Mouse (Mus musculus) liver, embryonic 16.5 days (tissue): ENCODE measurements around the gene Tbx4. TPM values are rescaled to one million over a fixed set of nuclear protein-coding genes. Genes with fewer than 3 reads are reported as not detected.

ENCODE experiments used
- ATAC-seq: fragments of 200-750 bp; cut with Nextera tagmentation; 2 replicates; pipeline ENCODE4 v1.8.0; 2017; ENCODE audit warnings: low read depth, mild to moderate bottlenecking, moderate number of reproducible peaks, moderate library complexity
- H3K27ac ChIP-seq: fragments of 300-500 bp; sonication (generic); 2 replicates; pipeline ENCODE4 v1.5.1; 2014; ENCODE audit warnings: mild to moderate bottlenecking, low read length
- H3K27me3 ChIP-seq: fragments of 300-500 bp; sonication (generic); 2 replicates; pipeline ENCODE4 v1.6.1; 2014; ENCODE audit warnings: low read depth, low read length, mixed read lengths; ENCODE audit not compliant: control insufficient read depth, insufficient read depth
- H3K36me3 ChIP-seq: fragments of 300-500 bp; sonication (generic); 2 replicates; pipeline ENCODE4 v1.6.1; 2014; ENCODE audit warnings: mild to moderate bottlenecking; ENCODE audit not compliant: control insufficient read depth, insufficient read depth
- H3K4me1 ChIP-seq: fragments of 300-500 bp; sonication (generic); 2 replicates; pipeline ENCODE4 v1.6.1; 2014; ENCODE audit warnings: low read depth, low read length, mixed read lengths; ENCODE audit not compliant: control insufficient read depth
- H3K4me2 ChIP-seq: fragments of 300-500 bp; sonication (generic); 2 replicates; pipeline ENCODE4 v1.6.1; 2014; ENCODE audit warnings: low read depth, low read length, mixed read lengths
- H3K4me3 ChIP-seq: fragments of 300-500 bp; sonication (generic); 2 replicates; pipeline ENCODE4 v1.5.1; 2014; ENCODE audit warnings: low read depth, mild to moderate bottlenecking, low read length
- H3K9ac ChIP-seq: fragments of 300-500 bp; sonication (generic); 2 replicates; pipeline ENCODE4 v1.6.1; 2014; ENCODE audit warnings: low read depth, low read length
- H3K9me3 ChIP-seq: fragments of 300-500 bp; sonication (generic); replicated peaks from 2 replicates; pipeline ENCODE4 v1.6.1; 2016; ENCODE audit warnings: low read length; ENCODE audit not compliant: control insufficient read depth
- WGBS: fragments of 180-500 bp; shearing (Covaris S2); extraction: QIAGEN DNeasy Blood & Tissue Kit; methylation state at CpG from one replicate; pipeline ENCODE4 v1.1.7; 2014; ENCODE audit not compliant: insufficient replicate concordance; 5-methylcytosine and 5-hydroxymethylcytosine counted together
- polyA plus RNA-seq: library from polyadenylated mRNA; unstranded; fragments of >200 nt; fragmentation: Nextera tagmentation; extraction: Ambion mirVana; gene quantifications from 2 replicates; pipeline ENCODE4 v1.2.1, GENCODE M21; 2015

Gene Tbx4
- polyA plus RNA-seq, 1 experiment from 2014 or later = not detected

DNA sequence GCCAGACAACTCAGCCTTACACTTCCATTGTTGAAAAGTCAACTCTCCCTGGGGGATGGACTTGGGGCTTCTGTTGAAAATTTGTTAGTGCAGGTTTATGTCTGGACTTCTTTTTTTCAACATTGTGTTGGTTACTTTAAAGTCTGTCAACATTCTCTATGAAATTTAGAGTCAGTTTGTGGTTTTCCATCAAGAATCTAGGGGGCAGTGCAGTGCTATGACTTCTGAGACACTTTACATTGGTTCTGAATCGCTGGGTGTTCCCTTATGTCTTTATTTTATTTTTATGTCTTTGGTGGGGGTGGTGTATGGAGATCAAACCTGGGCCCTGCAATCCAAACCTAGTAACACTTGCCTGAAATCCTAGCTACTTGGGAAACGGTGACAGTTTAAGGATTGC is 63.5 kb downstream of the Tbx4 start:
- no peak overlapping the region for H3K27ac ChIP-seq
- ATAC-seq = no peak
- H3K36me3 ChIP-seq = no peaks in the 10 kb centered on the region
- H3K27me3 ChIP-seq = no peaks in the 10 kb centered on the region
- H3K4me2 ChIP-seq = no peak overlapping the region
- no peaks in the 10 kb centered on the region for H3K4me1 ChIP-seq
- H3K9me3 ChIP-seq = no peaks in the 10 kb centered on the region
- WGBS = 58% methylated on average over 2 of the region's 2 CpGs
- no peak overlapping the region for H3K4me3 ChIP-seq
- H3K9ac ChIP-seq = no peak overlapping the region

DNA sequence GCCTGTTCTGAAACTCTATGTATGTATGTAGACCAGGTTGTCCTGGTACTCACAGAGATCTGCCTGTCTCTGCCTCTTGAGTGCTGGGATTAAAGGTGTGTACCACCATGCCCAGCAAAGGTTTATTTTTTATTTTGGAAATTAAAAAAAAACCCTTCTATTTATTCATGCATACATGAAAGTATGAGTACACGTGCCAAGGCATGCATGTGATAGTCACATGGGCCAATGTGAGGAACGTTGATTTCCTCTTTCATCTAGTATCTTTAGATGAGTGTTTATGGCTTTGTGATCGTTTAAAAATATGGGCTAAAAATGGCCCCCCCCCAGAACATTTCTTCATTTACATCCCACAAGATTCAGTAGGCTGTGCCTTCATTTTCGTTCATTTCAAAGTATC is 66.3 kb downstream of the Tbx4 start:
- WGBS = 55% methylated on average over 4 of the region's 4 CpGs

DNA sequence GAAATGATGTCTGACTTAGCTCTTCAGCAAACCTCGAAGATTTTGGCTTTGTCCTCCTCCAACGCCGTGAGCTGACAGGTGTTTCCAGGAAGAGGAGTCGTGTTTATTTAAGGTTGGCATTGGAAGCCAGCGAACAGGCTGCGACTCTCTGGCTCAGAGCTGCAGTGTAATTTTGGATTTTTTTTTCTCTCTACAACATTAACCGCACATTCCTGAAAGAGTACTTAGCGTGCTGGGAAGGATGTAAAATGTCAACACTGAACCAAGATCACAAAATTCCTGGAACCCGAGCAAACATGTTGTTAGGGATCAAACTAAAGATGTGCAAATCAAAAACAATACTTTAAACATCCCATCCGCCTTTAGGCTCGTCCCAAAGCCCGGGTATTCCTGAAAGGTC is 69.4 kb downstream of the Tbx4 start:
- WGBS = 62% methylated on average over 12 of the region's 12 CpGs
- no peak overlapping the region for H3K4me3 ChIP-seq
- H3K9ac ChIP-seq = no peak overlapping the region
- H3K9me3 ChIP-seq = no peaks in the 10 kb centered on the region
- no peaks in the 10 kb centered on the region for H3K36me3 ChIP-seq
- no peaks in the 10 kb centered on the region for H3K4me1 ChIP-seq
- ATAC-seq = no peak
- H3K4me2 ChIP-seq = no peak overlapping the region
- no peak overlapping the region for H3K27ac ChIP-seq
- no peaks in the 10 kb centered on the region for H3K27me3 ChIP-seq

More for the DNA sequence above, 66.3 kb downstream of the Tbx4 start:
- ATAC-seq = no peak
- no peaks in the 10 kb centered on the region for H3K9me3 ChIP-seq
- no peak overlapping the region for H3K4me2 ChIP-seq
- H3K4me3 ChIP-seq = no peak overlapping the region
- H3K27ac ChIP-seq = no peak overlapping the region
- H3K27me3 ChIP-seq = no peaks in the 10 kb centered on the region
- H3K36me3 ChIP-seq = no peaks in the 10 kb centered on the region
- no peak overlapping the region for H3K9ac ChIP-seq
- no peaks in the 10 kb centered on the region for H3K4me1 ChIP-seq

DNA sequence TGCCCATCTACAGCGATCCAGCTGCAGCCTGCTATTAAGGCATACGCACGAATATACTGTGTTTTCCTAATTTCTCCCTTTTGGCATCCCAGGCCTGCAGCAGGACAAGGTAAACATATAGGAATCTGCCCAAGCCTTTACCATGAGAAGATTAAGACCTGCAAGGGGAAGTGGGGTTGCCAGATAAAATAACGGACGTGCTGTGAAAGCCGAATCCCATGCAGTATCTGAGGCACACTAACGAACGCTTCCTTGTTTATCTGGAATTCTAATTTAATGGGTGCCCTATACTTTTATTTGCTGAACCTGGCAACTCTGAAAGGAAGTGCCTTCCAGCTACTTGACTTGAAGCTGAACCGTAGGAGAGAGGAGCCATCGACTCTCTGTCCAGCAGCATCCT is 70.2 kb downstream of the Tbx4 start:
- no peak overlapping the region for H3K4me2 ChIP-seq
- no peaks in the 10 kb centered on the region for H3K36me3 ChIP-seq
- no peak overlapping the region for H3K4me3 ChIP-seq
- H3K4me1 ChIP-seq = no peaks in the 10 kb centered on the region
- H3K9ac ChIP-seq = no peak overlapping the region
- ATAC-seq = no peak
- H3K27ac ChIP-seq = no peak overlapping the region
- 36% methylated on average over 10 of the region's 10 CpGs for whole genome bisulfite sequencing
- no peaks in the 10 kb centered on the region for H3K27me3 ChIP-seq
- no peaks in the 10 kb centered on the region for H3K9me3 ChIP-seq

DNA sequence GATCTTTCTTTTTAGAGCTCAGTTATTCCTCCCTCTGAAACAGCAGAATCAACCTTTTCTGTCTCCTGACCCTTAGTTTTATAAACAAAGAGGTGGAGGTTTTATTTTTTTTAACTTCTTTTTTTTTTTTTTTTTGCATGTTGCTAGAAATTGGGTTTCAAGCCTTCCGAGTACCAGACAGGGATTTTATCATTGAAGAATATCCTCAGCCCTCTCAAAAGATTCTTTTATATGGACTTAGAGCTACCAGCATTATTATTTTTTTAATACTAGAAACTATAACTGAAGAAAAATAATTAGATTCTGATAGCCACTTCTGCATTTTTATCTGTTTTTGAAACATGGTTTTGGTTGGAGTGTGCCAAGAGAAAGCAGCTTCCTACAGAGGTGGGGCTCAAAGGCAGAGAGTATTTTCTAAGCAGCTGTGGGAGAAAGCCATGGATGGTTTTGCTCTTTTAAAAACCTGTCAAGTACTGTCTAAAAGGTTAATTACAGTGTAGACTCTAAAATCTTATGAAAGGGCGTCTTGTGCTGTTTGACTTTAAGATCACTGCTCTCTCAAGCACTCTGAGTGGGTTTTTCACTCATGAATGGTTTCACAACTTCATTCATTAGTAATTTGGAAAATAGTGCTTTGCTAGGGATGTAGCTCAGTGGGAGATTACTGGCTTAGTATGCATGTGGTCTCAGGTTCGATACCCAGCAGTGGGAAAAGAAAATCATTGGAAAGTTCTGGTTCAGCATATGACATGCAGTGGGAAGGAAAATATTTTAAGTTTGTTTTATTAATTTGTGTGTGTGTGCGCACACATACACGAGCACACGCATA is 70.9 kb downstream of the Tbx4 start:
- no peak overlapping the region for H3K9ac ChIP-seq
- no peaks in the 10 kb centered on the region for H3K4me1 ChIP-seq
- H3K27ac ChIP-seq = no peak overlapping the region
- 68% methylated on average over 6 of the region's 6 CpGs for WGBS
- no peak overlapping the region for H3K4me3 ChIP-seq
- H3K4me2 ChIP-seq = no peak overlapping the region
- no peaks in the 10 kb centered on the region for H3K36me3 ChIP-seq
- no peak for ATAC-seq
- H3K27me3 ChIP-seq = no peaks in the 10 kb centered on the region
- H3K9me3 ChIP-seq = no peaks in the 10 kb centered on the region

DNA sequence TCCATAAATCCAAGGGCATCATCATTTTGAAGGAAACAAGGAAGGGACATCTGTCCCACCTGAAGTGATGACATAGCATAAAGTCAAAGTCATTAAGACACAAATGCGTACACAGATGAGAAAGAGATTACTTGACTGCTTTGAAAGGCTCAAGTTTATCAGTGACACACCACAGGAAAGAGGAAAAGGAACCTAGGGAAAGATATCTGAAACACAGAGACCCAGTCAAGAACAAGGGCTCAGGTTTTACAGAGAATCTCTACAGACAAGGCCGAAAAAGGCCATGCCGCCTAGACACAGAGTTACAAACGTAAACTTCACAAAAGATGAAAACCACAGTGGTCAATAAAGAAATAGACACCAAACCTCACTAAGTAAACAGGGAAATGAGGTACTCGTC is 73.6 kb downstream of the Tbx4 start:
- Histone ChIP-seq H3K4me2 (no peak overlapping the region), H3K9me3 (no peaks in the 10 kb centered on the region), H3K4me3 (no peak overlapping the region), H3K27ac (no peak overlapping the region), H3K36me3 (no peaks in the 10 kb centered on the region), H3K27me3 (no peaks in the 10 kb centered on the region), H3K4me1 (no peaks in the 10 kb centered on the region), H3K9ac (no peak overlapping the region)
- WGBS = 32% methylated on average over 5 of the region's 5 CpGs
- no peak for ATAC-seq

DNA sequence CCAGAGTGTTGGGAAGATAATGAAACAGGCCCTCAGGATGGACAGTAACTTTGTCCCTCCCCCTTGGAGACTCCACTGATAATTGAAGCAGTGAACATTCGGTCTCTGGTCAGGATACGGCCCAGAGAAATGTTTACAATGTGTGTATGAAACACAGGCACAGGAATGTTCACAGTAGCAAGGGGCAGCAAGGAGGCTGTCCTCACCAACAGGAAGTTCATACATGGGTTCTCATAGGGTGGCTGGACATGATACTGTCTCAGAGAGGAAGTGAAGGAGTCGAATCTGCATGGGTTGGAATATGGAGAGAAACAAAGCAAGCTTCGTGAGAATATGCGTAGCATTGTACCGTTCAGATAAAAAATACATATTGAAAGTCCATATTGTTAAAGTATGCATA is 74.1 kb downstream of the Tbx4 start:
- H3K4me1 ChIP-seq = no peaks in the 10 kb centered on the region
- H3K9me3 ChIP-seq = no peaks in the 10 kb centered on the region
- no peak overlapping the region for H3K4me2 ChIP-seq
- 28% methylated on average over 6 of the region's 6 CpGs for WGBS
- no peak overlapping the region for H3K4me3 ChIP-seq
- H3K9ac ChIP-seq = no peak overlapping the region
- H3K27me3 ChIP-seq = no peaks in the 10 kb centered on the region
- H3K36me3 ChIP-seq = no peaks in the 10 kb centered on the region
- ATAC-seq = no peak
- H3K27ac ChIP-seq = no peak overlapping the region

DNA sequence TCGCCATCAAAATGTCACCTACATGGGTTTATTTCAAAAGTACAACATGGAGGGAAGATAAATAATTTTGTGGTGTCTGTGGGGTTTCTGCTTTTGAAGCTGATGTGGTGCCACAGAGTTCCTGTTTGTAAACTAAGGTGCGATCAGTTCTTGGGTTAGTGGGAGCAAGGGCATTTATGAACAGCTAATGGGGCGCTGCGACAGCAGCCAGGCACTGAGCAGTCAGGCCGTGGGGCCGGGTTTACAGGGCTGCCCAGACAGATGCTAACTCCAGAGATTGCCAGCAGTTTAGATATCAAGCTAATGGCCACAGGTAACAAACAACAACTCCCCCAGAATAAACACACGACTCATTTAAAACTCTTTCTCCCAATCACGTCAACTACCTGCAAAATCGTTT is 75.3 kb downstream of the Tbx4 start:
- WGBS = 53% methylated on average over 9 of the region's 9 CpGs
- no peak for ATAC-seq

More for the DNA sequence above, 75.3 kb downstream of the Tbx4 start:
- Histone ChIP-seq H3K9me3 (no peaks in the 10 kb centered on the region), H3K36me3 (no peaks in the 10 kb centered on the region), H3K4me1 (no peaks in the 10 kb centered on the region), H3K4me3 (no peak overlapping the region), H3K9ac (no peak overlapping the region), H3K27ac (no peak overlapping the region), H3K27me3 (no peaks in the 10 kb centered on the region), H3K4me2 (no peak overlapping the region)
